Mouse (Mus musculus) intestine, embryonic 16.5 days (tissue): Measurements from ENCODE around the gene Pcdh8. TPM values are rescaled to one million over a fixed set of nuclear protein-coding genes. Genes with fewer than 3 reads are reported as not detected.

Experiments used
- ATAC-seq: fragments of 200-750 bp; cut with Nextera tagmentation; 2 replicates; pipeline ENCODE4 v1.8.0; 2017; ENCODE audit warnings: moderate TSS enrichment, moderate library complexity
- H3K27ac ChIP-seq: fragments of 300-500 bp; sonication (generic); 2 replicates; pipeline ENCODE4 v1.5.1; 2014; ENCODE audit warnings: mild to moderate bottlenecking, low read length
- H3K27me3 ChIP-seq: fragments of 300-500 bp; sonication (generic); replicated peaks from 2 replicates; pipeline ENCODE4 v1.6.1; 2014; ENCODE audit warnings: low read length, control low read depth, mixed read lengths; ENCODE audit not compliant: control insufficient read depth, insufficient read depth
- H3K36me3 ChIP-seq: fragments of 300-500 bp; sonication (generic); 2 replicates; pipeline ENCODE4 v1.6.1; 2014; ENCODE audit warnings: low read length, control low read depth; ENCODE audit not compliant: control insufficient read depth, insufficient read depth
- H3K4me1 ChIP-seq: fragments of 300-500 bp; sonication (generic); 2 replicates; pipeline ENCODE4 v1.6.1; 2014; ENCODE audit warnings: low read length, control low read depth, mixed read lengths; ENCODE audit not compliant: control insufficient read depth, insufficient read depth
- H3K4me2 ChIP-seq: fragments of 300-500 bp; sonication (generic); 2 replicates; pipeline ENCODE4 v1.6.1; 2014; ENCODE audit warnings: low read depth, low read length, control low read depth
- H3K4me3 ChIP-seq: fragments of 300-500 bp; sonication (generic); 2 replicates; pipeline ENCODE4 v1.5.1; 2014; ENCODE audit warnings: mild to moderate bottlenecking, low read length
- H3K9ac ChIP-seq: fragments of 300-500 bp; sonication (generic); 2 replicates; pipeline ENCODE4 v1.6.1; 2014; ENCODE audit warnings: low read depth, low read length
- H3K9me3 ChIP-seq: fragments of 300-500 bp; sonication (generic); 2 replicates; pipeline ENCODE4 v1.6.1; 2016; ENCODE audit warnings: low read length, control low read depth; ENCODE audit not compliant: control insufficient read depth
- WGBS: fragments of 180-500 bp; shearing (Covaris S2); extraction: QIAGEN DNeasy Blood & Tissue Kit; methylation state at CpG from one replicate; pipeline ENCODE4 v1.1.7; 2014; 5-methylcytosine and 5-hydroxymethylcytosine counted together
- polyA plus RNA-seq: library from polyadenylated mRNA; unstranded; fragments of >200 nt; fragmentation: Nextera tagmentation; extraction: Ambion mirVana; gene quantifications from 2 replicates; pipeline ENCODE4 v1.2.1, GENCODE M21; 2015

Gene Pcdh8
- polyA plus RNA-seq, 1 experiment from 2014 or later: 0.39 TPM

DNA sequence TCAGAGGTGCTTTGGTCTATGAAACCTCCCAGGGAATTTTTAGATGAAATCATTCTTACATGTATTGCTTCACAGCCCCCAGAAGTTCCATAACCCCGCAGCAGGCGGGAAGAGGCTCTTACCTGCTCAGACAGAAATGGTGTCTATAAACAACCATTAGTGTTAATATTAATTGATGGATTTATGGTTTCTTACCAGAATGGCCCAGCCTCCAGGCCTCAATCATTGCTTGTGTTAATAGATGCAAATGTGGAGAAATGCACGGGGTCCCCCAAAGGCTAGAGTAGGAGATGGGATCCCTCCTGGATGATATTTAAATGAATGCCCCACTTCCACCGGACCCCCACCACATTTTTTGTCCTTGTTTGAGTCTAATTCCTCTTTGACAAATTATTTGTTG, 8.7 kb upstream of the Pcdh8 start:
- Histone ChIP-seq H3K27ac (no peak overlapping the region), H3K27me3 (peaks cover 9% of the 10 kb centered on the region), H3K4me1 (no peaks in the 10 kb centered on the region), H3K9ac (no peak overlapping the region), H3K4me2 (no peak overlapping the region), H3K36me3 (no peaks in the 10 kb centered on the region), H3K9me3 (no peaks in the 10 kb centered on the region), H3K4me3 (no peak overlapping the region)
- no peak for ATAC-seq
- WGBS: 52% methylated on average over 4 of the region's 4 CpGs

DNA sequence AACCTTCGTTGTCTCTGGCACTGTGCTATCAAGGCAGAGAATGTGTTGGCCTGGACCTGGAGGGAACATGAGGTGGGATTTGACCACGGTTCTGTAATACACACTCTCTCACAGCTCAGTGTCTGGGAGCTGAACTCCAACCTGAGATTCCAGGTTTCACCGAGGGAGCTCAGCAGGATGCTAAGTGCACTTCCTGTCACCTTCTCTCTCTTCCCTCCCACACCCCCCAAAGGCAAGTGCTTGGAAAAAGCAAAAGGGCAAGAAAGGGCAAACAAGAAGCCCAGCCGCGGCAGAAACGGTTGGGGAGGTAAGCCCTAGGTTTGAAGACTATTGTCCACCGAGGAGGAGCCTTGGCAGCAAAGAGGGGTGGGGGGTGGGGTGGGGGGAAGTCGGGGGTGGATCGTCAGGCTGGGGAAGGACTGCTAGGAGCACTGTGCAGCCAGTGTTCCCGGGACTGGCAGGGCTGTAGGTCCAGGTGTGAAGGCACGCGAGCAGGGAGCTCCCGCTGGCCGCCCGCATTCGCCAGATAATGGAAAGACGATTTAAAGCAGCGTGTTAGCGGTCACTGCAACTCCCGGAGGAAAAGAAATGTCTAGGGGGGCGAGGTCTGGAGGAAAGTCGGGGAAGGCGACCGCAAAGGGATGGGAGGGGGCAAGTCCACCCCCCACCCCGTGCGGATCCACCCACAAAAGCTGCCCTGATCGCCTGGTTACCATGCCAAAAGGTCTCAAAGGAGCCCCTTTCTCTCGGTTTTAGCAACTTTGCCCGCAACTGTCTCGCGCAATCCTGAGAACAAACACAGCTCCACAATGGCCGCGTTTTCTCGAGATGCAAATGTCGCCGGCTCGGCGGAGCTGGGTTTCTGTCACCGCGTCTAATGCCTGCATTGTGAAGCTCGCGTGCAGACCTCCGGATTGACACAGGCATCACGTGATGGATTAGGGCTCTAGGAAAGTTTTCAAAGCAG, 2.6 kb upstream of the Pcdh8 start:
- Histone ChIP-seq H3K9ac (peak overlapping the region; percentile 43; the same call in 1 of the 2 replicates), H3K27me3 (peaks cover 65% of the 10 kb centered on the region), H3K4me2 (peak overlapping the region; percentile 58), H3K27ac (no peak overlapping the region), H3K9me3 (no peaks in the 10 kb centered on the region), H3K4me1 (peaks cover 34% of the 10 kb centered on the region), H3K36me3 (no peaks in the 10 kb centered on the region), H3K4me3 (peak overlapping the region; percentile 39)
- under 1% methylated on average over 44 of the region's 44 CpGs for WGBS
- no peak for ATAC-seq

DNA sequence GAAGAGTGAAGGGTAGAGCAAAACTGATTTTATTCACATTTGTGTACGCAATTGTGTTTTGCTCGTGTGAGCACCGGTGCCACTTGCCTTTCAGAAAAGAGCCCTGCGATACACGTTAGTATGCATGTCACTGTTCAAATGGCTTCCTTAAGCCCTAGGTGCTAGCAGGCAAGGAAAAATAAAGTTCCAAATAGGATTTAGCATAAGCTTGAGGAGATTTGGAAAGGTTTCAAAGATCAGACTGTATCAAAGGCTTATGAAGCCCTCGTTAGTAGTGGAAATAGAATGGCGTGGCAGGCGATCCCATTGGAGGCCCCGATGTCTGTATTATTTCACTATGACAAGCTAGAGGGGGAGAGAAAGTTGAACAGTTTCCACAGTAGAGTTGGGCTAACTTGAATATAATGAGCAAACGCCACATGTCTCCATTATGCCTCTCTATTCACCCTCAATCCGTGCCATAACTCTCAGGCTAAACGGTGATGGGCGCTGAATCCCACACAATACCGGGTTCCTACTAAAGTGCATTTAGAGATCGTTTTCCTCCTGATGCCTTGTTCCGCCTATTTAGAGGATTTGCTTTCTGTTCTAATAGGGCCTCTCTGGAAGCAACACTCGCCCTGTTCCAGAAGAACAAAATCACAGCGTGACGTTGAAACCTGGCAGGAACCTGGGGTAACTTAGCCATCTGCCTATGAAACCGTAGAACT, 845 bp upstream of the Pcdh8 start:
- Histone ChIP-seq H3K27ac (no peak overlapping the region), H3K4me1 (peaks cover 38% of the 10 kb centered on the region), H3K4me2 (peak overlapping the region; percentile 82), H3K9ac (0 out of 2 replicates have a peak overlapping the region, but pooled peaks have one; percentile 19), H3K9me3 (no peaks in the 10 kb centered on the region), H3K36me3 (no peaks in the 10 kb centered on the region), H3K4me3 (peak overlapping the region; percentile 45), H3K27me3 (peaks cover 81% of the 10 kb centered on the region)
- no peak for ATAC-seq
- 3% methylated on average over 20 of the region's 20 CpGs for whole genome bisulfite sequencing

DNA sequence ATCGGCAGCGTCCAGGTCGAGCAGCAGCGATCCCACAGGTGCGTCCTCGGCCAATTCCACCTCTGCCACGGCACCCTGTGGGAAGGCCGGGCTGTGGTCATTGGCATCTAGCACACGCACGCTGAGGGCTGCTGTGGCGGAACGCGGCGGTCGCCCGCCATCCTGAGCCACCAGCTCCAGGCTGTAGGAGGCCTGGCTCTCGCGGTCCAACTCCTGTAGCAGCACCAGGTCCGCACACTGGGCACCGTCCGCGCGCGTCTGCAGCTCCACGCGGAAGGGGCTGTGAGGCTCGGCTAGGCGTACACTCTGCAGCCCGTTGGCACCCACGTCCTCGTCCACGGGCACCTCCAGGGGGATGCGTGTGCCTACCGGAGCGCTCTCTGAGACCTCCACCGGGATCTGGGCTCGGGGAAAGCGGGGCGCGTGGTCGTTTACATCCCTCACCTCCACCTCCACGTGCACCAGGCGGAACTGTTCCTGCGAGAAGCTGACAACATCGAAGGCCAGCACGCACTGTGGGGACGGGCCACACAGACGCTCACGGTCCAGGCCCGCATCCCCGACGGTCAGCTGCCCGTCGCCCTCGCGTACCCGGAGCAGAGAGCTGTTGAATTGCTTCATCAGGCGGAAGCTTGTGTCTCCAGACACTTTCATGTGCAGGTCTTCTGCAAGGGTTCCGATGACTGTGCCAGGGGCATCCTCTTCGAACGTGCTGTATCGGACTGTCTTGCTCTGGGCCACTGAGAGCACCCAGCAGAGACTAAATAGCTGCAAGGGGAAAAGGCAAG, 612 bp downstream of the Pcdh8 start:
- Histone ChIP-seq H3K27ac (no peak overlapping the region), H3K9ac (no peak overlapping the region), H3K4me2 (peak overlapping the region; percentile 82), H3K27me3 (peaks cover 82% of the 10 kb centered on the region), H3K36me3 (no peaks in the 10 kb centered on the region), H3K4me1 (peaks cover 38% of the 10 kb centered on the region), H3K9me3 (no peaks in the 10 kb centered on the region), H3K4me3 (peak overlapping the region; percentile 45)
- 5% methylated on average over 61 of the region's 62 CpGs for WGBS
- ATAC-seq: peak; percentile 37

DNA sequence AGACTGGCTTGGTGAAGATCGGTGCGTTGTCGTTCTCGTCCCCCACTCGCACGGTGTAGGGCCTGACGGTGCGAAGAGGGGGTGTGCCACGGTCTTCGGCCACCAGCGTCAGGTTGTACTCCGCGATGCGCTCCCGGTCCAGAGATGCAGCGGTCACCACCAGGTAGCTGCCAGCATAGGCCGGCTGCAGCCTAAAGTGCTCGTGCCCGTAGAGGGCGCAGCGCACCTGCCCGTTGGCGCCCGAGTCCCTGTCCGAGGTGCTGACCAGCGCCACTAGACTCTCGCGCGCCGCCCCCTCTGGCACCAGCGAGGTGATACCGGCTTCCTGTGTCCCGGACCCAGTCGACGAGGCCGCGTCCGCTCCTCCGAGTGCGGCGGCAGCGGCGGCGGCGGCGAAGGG, 1.5 kb downstream of the Pcdh8 start:
- Histone ChIP-seq H3K36me3 (no peaks in the 10 kb centered on the region), H3K4me3 (peak overlapping the region; percentile 45), H3K4me1 (peaks cover 38% of the 10 kb centered on the region), H3K27me3 (peaks cover 75% of the 10 kb centered on the region), H3K9ac (no peak overlapping the region), H3K27ac (no peak overlapping the region), H3K4me2 (peak overlapping the region; percentile 82), H3K9me3 (no peaks in the 10 kb centered on the region)
- 1% methylated on average over 41 of the region's 46 CpGs for WGBS
- peak; percentile 74 for ATAC-seq

DNA sequence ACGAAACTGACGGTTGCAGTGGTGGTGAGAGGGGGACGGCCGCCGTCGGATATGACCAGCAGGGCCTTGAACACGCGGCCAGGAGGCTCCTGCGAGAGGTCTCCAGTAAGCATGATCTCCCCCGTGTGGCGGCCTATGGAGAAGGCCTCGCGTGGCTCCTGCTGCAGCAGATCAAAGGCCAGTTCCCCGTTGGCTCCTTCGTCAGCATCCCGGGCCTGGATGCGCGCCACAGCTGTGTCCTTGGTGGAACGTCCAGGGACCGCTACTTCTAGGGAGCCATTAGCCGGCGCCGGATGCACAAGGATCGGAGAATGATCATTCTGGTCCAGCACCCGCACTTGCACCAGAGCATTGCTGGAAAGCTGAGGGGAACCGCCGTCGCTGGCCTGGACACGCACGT, 2.1 kb downstream of the Pcdh8 start:
- H3K9me3 ChIP-seq: no peaks in the 10 kb centered on the region
- H3K4me2 ChIP-seq: 0 out of 2 replicates have a peak overlapping the region, but pooled peaks have one; percentile 82
- no peak overlapping the region for H3K27ac ChIP-seq
- H3K9ac ChIP-seq: no peak overlapping the region
- H3K36me3 ChIP-seq: no peaks in the 10 kb centered on the region
- H3K4me1 ChIP-seq: peaks cover 35% of the 10 kb centered on the region
- H3K27me3 ChIP-seq: peaks cover 70% of the 10 kb centered on the region
- peak overlapping the region; percentile 26; the same call in 1 of the 2 replicates for H3K4me3 ChIP-seq
- 10% methylated on average over 30 of the region's 30 CpGs for WGBS
- ATAC-seq: no peak

DNA sequence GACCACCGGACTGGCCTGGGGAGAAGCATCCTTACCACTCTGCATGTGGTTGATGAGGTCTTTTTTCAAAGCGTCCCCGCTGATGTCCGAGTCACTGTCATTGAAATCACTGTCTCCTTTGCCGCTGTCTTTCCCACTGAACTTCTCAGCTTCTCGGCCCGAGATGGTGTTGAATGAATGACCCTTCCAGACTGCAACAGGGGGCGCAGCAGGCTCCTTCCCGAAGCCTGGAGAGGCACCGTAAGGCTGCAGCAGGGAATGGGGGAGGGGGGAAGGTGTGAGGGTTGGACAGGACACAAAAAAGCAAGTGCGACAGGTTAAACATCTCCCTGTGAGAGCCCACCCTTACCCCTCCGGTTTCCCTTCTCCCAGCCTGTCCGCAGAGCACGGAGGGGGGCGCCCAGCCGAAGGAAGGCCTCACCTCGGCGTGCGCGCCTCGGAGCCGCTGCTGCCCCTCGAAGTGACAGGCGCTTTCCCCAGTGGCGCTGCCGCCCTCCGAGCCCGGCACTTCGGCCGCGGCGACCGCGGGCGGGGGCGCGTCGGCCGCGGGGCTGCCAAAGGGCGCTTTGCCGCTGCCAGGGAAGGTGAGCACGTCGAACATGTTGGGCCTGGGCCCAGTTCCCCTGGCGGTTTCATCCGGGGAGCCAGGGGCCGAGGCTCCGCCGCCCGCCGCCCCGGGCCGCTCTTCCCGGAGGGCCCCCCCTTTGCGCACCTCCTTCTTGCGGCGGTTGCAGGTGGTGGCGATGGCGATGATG, 2.9 kb downstream of the Pcdh8 start:
- WGBS: 2% methylated on average over 51 of the region's 59 CpGs
- peak overlapping the region; percentile 26 for H3K4me3 ChIP-seq
- H3K4me1 ChIP-seq: peaks cover 32% of the 10 kb centered on the region
- H3K4me2 ChIP-seq: 0 out of 2 replicates have a peak overlapping the region, but pooled peaks have one; percentile 19
- H3K9me3 ChIP-seq: no peaks in the 10 kb centered on the region
- ATAC-seq: no peak
- H3K27ac ChIP-seq: no peak overlapping the region
- H3K9ac ChIP-seq: no peak overlapping the region
- peaks cover 63% of the 10 kb centered on the region for H3K27me3 ChIP-seq
- H3K36me3 ChIP-seq: no peaks in the 10 kb centered on the region

DNA sequence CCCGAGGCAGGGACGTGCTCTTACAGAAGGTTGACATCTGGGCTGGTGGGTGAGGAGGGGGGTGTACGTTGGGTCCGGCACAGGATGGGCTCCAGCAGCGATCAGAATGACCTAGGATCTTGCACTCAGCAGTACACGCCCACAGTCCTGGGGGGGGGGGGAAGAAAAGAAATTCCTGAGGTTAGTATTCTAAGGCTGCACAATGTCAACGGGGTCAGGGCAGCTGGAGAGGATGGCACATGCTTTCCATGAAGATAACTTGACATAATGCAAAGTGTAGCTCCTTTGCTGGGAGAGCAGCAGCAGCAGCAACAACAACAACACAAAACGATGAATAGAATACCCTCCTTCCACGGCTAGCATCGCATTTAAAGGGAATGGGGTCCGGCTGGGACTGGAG, 3.5 kb downstream of the Pcdh8 start:
- Histone ChIP-seq H3K4me3 (no peak overlapping the region), H3K27me3 (peaks cover 57% of the 10 kb centered on the region)

More for the DNA sequence above, 3.5 kb downstream of the Pcdh8 start:
- no peak for ATAC-seq
- 15% methylated on average over 11 of the region's 11 CpGs for WGBS
- Histone ChIP-seq H3K36me3 (no peaks in the 10 kb centered on the region), H3K27ac (no peak overlapping the region), H3K9me3 (no peaks in the 10 kb centered on the region), H3K4me1 (peaks cover 32% of the 10 kb centered on the region), H3K4me2 (no peak overlapping the region), H3K9ac (no peak overlapping the region)
